Mouse (Mus musculus): ENCODE data around the gene Trmt1. TPM values are rescaled to one million over a fixed set of nuclear protein-coding genes. Genes with fewer than 3 reads are reported as not detected.

Trmt1 gene
- total RNA-seq (2015; ENCODE audit: low replicate concordance): 7.9 and 13.4 TPM in 2 replicates
- total RNA-seq (2017; ENCODE audit: low replicate concordance): 18.4 and 23.1 TPM in 2 replicates

DNA sequence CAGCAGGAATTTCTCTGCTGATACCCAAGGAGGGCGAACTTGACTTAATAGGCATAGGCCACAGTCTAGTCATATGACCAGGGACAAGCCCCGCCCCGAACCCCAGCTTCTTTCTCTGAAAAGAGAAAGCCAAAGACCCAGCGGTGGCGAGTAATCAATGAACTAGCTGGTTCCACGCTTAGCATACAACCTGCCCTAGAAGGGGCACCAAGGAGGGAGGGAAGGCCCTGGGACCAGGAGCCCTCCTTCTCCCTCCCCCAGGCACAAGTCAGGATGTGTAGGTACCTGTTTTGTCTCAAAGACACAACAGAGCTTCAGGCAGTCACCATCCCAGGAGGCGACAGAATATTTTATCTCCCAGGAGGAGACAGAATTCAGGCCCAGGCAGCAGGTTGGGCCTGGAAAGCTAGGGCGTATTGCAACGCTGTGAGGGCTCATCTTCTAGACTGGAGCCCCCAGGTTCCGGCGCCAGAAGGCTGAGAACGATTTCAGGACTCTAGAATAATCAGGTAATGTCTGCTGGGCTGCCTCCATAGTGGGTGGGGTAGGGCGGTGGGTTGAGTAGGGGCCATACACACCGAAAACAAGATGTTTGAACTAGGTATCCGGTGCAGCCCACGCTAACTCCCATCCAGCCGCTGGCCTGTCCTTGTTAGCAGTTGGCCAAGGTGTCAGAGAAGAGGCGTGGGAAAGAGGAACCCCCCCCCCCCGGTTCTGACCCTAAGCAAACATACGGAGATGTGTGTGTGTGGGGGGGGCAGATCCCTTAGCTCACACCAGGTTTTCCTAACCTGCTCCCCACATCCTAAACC, at the start of gene Trmt1:
Trmt1 (plus strand) TSS at position 117 of the 812 bp plus-strand sequence.
- ATAC-seq (replicated peaks; ENCODE audit: low FRiP score, poor library complexity, severe bottlenecking): peak; percentile 57

DNA sequence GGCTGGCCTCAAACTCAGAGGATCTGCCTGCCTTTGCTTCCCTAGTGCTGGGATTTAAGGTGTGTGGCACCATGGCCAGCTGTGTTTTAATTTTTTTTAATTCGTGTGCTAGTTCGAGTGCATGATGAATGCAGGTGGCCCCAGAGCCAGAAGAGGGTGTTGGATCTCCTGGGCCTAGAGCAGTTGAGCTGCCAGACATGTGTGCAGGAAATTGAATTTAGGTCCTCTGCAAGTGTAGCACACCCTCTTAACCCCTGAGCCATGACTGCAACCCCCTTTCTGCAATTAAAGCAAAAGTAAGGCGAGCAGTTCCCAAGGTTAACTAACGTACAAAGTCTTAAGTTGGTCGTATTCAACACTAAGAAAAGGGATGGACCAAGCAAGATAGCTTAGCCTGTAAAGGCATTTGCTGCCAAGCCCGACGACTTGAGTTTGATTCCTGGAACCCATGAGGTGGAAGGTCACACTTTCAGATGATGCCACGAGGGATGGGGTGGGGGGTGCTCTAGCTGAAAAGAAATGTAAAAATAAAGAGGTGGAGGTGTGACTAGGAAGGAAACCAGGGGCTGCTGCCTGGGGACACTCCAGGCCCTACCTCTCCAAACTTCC, 48.1 kb upstream of the Trmt1 start:
- no peak for ATAC-seq (replicated peaks; ENCODE audit: low FRiP score, poor library complexity, severe bottlenecking)

DNA sequence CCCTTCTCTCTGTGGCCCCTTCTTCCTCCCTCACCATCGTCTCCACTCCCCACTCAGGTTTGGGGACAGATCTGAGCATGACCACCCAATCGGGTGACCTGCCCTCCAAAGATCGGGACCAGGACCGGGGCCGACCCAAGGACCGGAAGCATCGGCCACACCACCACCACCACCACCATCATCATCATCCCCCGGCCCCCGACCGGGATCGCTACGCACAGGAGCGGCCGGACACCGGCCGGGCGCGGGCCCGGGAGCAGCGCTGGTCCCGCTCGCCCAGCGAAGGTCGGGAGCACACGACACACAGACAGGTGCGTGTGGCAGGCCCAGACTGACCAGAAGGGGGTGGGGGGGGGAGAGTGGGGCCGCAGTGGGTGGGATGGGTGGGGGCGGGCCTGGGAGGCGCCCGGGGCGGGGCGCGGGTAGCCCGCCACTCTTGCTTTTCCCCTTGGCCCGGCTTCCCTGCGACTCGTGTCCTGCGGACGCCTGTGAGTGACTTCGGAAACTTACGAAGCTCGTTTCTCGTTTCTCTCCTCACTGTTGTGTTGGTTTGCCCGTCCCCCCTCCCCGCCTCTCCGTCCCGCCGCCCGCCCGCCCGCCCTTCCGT, 47.4 kb upstream of the Trmt1 start:
- ATAC-seq (replicated peaks; ENCODE audit: low FRiP score, poor library complexity, severe bottlenecking): no peak

DNA sequence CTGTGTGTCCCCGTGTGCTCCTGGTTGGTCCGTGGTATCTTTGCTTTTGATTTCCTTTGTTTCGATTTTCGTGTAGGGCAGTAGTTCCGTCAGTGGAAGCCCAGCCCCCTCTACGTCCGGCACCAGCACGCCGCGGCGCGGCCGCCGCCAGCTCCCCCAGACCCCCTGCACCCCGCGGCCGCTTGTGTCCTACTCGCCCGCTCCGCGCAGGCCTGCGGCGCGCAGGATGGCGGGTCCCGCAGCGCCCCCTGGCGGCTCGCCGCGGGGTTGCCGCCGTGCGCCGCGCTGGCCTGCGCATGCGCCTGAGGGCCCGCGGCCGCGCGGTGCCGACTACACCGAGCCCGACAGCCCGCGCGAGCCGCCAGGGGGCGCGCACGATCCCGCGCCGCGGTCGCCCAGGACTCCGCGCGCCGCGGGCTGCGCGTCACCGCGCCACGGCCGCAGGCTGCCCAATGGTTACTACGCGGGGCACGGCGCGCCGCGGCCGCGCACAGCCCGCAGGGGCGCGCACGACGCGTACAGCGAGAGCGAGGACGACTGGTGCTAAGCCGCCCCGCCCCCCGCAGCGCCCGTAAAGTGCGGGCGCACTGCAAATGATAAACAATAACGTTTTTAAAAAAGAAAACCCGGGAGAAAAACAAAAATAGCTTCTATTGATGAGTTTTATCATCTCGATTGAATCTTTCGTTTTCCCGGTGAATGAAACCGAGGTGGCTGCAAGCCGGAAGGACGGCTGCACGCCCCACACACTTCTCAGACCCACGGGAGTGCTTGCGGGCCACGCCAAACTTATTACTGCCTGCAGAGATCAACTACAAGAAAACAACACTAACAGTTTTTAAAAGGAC, 46.7 kb upstream of the Trmt1 start:
- peak; percentile 92 for ATAC-seq (replicated peaks; ENCODE audit: low FRiP score, poor library complexity, severe bottlenecking)

DNA sequence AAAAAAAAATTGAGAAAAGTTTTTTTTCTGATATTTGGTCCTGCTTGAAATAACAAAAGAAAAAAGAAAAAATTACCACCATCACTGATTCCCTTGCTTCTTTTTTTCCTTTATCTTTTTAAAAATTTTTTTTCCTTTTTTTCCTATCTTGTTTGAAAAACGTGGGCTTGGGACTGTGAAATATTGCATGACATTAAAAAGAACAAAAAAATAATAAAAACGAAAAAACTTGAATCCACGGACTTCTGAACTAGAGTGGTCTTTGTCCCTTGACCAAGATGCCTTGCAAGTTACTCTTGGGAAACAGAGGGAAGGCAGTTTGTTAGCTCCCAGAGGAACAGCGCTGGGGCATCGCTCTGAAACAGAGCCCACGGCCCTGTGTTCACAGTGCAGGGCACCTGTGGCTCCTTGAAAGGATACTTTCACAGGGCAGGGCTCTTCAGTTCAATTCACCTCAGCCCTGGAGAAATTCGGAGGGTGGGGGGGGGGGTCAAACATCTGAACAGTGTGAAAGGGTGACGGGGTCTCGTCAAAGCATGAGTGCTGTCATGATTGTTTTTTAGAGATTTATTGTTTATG, 46.0 kb upstream of the Trmt1 start:
- ATAC-seq (replicated peaks; ENCODE audit: low FRiP score, poor library complexity, severe bottlenecking): no peak

DNA sequence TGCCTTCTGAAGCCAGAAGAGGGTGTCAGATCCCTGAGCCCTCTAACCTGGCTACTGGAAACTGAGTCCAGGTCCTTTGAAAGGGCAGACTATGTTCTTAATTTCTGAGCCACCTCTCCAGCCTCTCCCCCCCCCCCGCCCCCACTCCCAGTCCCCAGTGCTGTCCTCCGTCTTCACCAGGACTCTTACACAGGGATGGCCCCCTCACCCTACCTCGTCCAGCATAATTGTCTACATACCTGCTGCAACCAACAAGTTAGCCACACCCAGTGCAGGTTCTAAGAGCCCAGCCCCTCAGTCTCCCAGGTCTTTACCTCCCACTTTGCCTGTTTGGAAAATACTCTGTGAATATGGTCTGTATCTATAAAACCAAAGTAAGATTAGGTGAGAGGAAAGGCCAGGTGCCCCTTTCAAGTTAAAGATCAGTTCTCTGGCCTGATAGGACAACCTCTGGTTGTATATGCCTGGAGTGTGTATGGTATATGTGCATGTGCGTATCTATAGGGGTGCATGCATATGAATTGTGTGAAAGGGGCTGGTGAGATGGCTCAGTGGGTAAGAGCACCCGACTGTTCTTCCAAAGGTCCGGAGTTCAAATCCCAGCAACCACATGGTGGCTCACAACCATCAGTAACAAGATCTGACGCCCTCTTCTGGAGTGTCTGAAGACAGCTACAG, 45.4 kb upstream of the Trmt1 start:
- no peak for ATAC-seq (replicated peaks; ENCODE audit: low FRiP score, poor library complexity, severe bottlenecking)

DNA sequence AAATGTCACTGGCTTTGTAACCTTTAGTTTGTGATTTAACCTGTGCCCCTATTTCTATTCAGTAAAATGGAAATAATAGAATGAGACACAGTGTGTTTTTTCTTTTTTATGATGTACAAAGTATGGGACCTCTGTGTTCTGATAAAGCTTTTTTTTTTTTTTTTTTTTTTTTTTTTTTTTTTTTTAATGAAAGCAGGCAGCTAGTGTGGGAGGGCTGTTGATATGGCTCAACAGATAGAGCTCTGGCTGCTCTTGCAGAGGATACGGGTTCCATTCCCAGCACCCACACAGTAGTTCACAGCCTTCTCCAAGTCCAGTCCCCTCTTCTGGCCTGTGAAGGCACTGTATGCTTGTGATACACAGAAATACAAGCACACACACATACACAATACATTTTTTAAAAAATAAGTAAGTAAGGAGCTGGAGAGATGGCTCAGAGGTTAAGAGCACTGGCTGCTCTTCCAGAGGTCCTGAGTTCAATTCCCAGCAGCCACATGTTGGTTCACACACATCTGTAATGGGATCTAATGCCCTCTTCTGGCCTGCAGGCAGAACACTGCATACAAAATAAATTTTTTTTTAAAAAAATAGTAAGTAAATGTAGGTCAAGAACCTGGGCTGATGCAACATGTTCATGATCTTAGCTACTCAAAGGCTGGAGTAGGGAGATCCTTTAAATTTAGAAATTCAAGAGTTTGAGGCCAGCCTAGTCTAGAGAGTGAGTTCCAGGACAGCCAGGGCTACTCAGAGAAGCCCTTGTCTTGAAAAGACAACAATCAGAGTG, 44.3 kb upstream of the Trmt1 start:
- ATAC-seq (replicated peaks; ENCODE audit: low FRiP score, poor library complexity, severe bottlenecking): no peak

DNA sequence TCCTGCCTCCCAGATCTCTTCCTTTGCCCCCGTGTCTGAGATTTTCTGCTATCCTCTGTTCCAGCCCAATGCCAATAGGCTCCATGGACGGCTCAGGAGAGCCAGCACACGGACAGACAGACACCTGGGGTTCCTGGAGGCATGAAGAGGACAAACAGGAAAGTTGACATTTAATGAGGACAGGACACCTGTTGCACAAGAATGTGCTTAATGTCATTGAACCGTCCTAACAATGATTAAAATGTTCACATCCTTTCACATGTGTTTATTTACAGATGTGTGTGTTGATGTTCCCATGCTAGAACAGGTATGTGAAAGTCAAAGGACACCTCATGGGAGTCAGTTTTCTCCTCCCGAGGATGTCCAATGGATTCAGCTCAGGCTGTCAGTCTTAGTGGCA, 43.1 kb upstream of the Trmt1 start:
- ATAC-seq (replicated peaks; ENCODE audit: low FRiP score, poor library complexity, severe bottlenecking): no peak

DNA sequence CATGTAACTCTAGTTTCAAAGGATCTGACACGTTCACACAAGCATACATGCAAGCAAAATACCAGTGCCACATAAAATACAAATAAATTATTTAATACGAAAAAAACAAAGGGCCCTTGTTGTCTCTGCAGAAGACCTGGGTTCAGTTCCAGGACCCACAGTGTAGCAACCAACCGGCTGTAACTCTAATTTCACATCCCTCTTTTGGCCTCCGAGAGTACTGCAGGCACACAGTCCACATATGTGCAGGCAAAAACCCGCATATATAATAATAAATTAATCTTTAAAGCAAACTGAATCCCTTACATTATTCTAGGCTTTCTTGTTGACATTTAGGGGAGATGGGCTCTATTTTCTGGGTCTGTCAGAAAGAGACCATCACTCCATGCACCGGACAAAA, 39.3 kb upstream of the Trmt1 start:
- ATAC-seq (replicated peaks; ENCODE audit: low FRiP score, poor library complexity, severe bottlenecking): no peak

DNA sequence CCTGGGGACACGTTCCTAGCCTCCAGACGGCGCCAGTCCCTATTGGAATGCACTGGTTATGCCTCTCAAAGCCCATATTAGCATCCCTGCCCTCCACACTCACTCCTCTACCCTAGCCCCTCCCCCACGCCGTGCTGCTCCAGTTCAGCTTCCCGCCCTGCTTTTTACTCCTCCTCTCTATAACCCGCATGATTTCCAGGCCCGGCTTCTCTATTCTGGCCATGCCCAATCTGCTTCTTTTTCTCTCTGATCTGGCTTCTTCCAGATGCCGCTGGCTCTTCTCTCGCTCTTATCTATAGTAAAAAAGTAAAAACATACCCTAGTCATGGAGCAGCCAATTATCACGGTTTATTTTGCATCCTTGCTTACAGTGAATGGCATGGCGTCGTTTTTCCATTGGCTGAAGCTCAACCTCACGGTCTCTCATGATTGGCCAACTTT, 38.6 kb upstream of the Trmt1 start:
- ATAC-seq (replicated peaks; ENCODE audit: low FRiP score, poor library complexity, severe bottlenecking): peak; percentile 62

DNA sequence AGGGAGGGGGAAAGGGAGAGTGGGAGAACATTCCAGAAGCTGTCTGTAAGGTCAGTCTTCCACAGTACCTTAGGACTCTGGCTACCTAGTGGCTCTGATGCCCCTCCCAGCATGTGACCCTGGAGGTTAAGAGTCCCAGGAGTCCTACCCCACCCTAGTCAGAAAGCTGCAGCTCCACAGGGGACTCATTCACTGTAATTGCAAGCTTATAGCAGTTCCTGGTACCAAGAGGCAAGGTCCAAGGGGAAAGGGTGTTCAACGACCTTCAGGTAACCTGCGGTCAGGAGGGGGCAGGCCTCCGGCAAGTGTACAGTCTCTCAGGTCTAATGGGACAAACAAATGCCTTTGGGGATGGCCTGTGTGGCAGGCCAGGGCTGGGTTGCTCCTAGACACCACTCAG, 35.9 kb upstream of the Trmt1 start:
- no peak for ATAC-seq (replicated peaks; ENCODE audit: low FRiP score, poor library complexity, severe bottlenecking)

DNA sequence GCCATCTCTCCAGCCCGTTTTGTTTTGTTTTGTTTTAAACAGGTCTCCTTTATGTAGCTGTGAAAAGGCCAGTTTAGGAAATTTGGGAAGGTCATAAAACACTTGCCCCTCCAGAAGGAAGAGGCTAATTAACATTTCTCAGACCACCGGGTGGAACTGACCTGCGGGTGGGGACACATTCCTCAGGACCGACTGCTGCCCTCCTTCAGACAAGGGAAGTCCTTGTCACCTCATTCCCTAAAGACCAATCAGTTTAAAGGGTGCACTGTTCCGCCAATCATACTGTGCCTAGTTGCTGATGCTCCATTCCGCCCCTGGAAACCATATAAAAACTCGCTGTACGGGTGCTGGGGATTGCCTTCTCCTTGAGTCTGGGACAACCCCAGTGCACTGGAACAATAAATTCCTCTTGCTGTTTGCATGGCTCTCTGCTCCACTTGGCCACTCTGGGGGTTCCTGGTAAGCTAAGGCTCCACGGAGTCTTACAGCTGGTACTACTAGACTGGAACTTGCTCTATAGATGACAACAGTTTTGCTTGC, 32.9 kb upstream of the Trmt1 start:
- no peak for ATAC-seq (replicated peaks; ENCODE audit: low FRiP score, poor library complexity, severe bottlenecking)

DNA sequence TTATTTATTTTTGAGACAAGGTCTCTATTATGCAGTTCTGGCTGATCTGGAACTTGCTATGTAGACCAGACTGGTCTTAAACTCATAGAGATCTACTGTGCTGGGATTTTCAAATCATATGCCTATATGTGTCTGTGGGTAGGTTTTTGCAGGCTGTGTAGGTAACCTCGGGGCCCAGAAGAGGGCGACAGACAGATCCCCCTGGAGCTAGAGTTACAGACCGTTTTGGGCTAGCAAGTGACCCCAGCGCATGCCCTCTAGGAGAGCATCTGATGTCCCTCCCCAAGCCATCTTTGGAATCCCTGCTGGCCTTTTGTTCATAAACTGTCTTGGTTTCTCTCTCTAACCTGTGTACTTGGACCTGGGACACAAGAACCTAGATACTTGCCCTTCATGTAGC, 31.5 kb upstream of the Trmt1 start:
- ATAC-seq (replicated peaks; ENCODE audit: low FRiP score, poor library complexity, severe bottlenecking): no peak

DNA sequence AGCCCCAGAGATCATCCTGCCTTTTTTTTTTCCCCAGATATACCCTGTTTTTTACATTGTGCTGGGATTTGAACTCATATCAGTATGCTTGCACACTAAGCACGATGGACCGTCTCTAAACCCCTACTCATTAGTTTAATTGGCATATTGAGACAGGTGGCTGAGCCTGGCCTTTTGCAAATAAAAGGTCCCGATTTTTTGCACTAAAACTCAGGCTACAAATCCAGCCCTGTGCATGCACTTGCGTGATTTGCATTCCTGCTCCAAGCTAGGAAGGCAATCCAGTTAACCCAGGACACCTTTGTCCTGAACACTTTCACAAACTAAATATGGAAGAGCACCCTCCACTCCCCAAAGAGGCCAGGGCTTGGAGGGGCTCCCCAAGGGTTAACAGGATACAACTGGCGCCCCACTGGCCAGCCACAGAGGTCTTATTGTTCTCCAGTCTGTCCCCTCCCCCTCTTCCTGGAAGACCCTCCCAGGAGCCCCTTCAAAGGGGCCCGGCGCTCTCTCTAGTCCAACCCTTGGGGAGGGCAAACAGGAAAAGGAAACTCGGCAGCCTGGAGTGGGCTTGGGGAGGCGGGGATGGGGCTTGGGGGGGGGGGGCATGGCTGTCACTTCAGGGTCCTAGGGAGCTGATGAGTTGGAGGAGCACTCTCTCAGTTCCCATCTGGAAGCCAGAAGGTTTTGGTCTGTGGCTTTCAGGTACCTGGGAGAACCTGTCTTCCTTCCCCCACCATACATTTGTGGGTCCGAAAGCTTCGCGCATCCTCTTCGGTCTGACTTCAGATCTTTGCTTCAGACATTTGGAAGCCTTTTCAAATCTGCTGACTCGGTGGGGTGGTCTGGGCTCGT, 30.5 kb upstream of the Trmt1 start:
- ATAC-seq (replicated peaks; ENCODE audit: low FRiP score, poor library complexity, severe bottlenecking): no peak

DNA sequence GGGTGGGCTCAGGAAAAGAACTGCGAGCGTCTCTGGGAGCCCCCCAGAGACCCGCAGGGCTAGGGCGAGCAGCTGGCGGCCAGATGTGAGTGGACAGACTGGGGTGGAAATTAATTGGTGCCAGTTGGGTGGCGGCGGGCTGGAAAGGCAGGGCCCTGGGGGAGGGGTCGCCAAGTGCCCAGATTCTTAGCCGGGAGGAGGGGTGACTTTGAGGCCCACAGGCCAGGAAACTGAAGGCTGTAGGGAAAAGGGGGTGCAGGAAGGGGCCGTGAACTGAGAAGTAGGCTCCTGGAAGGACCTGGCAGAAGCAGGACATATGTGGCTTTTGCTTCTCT, 29.9 kb upstream of the Trmt1 start:
- no peak for ATAC-seq (replicated peaks; ENCODE audit: low FRiP score, poor library complexity, severe bottlenecking)

DNA sequence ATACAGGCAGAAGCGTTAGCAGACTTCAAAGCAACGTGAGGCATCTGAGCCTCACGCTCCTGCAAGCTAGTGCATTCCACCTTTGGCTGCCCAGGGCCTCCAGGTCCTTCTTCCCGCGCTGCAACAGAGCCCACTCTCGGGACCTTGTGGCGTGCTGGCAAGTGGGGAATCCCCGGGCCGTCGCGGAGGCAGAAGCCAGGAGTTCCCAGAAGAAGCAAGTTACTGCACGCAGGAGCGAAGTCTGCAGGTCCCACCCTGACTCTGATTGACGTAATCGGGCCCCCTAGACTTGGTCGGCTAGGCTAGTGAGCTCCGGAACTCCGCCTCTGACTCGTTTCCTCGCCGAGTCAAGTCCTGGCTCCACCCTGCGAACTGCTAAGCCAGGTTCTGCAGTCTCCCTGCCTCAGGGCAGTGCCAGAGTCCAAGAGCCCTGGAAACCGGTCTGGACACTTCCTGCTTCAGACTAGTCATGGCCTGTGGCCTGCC, 29.4 kb upstream of the Trmt1 start:
- ATAC-seq (replicated peaks; ENCODE audit: low FRiP score, poor library complexity, severe bottlenecking): peak; percentile 74

DNA sequence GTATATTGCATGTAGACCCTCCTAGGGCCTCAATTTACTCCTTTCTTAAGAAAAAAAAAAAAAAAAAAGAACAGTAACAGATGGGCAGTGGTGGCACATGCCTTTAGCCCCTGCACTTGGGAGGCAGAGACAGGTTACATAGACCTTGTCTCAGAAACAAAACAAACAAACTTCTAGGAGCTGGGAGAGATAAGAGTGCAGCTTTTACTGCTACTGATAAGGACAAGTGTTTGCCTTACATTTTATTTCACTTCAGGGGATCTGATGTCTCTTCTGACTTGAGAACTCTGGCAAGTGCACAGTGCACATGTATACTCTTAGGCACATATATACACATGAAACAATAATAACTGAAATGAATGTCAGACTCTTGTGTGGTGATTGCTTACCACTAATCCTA, 28.9 kb upstream of the Trmt1 start:
- ATAC-seq (replicated peaks; ENCODE audit: low FRiP score, poor library complexity, severe bottlenecking): no peak

Measured in erythroid progenitor cell, adult 5-6 weeks (primary cell).